Mouse (Mus musculus) ES-Bruce4 (cell line): Measurements from ENCODE around the gene Pde8a.

Experiments
- CTCF ChIP-seq: IDR thresholded peaks from one replicate; pipeline ENCODE4 v1.8.1; 2011; ENCODE audit warnings: low read depth, low read length
- POLR2A ChIP-seq: IDR thresholded peaks from one replicate; pipeline ENCODE4 v1.8.1; 2011; ENCODE audit warnings: low read length; ENCODE audit not compliant: insufficient read depth

DNA sequence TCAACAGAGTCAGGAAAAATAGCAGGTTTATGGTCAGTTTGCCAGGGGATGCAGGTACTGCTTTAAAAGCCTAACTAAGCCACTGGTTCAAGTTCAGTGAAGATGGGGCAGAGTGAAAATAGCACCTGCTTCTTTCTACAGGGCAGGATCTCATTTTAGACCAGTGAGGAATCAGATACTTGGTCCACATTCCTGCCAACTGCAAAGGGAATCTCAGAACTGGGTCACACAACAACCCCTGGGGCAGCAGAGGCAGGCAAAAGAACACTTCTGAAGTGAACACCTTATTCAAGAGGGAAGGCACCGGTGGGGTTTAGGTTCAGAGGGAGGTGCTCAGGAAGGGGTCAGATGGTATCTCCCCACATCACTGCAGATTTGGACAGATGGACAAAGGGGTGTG is 143.0 kb downstream of the Pde8a start:
- TF ChIP-seq POLR2A, result no peak
- no peak for TF ChIP-seq CTCF
